Mouse (Mus musculus): ENCODE measurements around the gene Antxr2. TPM values are rescaled to one million over a fixed set of nuclear protein-coding genes. Genes with fewer than 3 reads are reported as not detected.

The Antxr2 gene
- 10 to 100 TPM; 67.4 to 77.1 TPM for total RNA-seq (2023)

DNA sequence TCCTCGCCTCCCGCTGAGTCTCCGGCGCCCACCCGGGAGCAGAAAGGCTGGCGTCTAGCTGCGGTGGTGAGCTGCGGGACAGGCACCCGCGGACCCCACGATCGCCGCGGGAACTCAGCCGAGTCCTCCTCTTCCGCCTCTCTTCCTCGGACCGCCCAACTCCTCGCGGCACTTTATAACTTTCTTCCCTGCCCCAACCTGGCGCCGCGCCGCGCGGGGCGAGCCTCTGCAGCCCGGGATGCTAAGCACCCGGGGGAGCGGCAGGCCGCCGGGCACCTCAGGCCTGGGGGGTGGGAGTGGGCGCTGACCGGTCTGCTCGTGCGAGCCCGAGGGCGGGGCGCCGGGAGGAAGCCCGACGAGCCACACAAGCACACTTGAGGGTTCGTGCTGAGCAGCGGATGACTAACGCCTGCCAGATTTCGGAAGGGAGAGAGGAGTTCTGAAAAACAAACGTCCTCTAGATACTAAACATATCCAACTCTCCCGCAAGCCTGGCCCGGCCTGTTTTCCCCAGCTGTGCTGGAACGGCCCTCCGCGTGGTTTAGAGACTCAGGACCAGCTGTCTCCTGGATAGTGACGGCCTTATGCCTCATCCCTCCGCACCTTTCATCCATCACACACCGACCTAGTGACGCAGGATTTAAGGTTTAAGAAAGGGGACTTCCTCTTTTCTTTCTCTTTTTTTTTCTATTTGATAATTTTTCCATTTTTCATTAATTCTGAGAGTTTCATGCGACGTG is at the start of gene Antxr2:
TSS of gene Antxr2 (minus strand) at position 142 of the 740 bp plus-strand sequence.

Other genes starting within 250 kb of the Antxr2 start
- gene Prdm8, start 136.2 kb upstream of the Antxr2 start, total RNA-seq (2023) = not detected
- not detected for gene Fgf5, start 223.1 kb upstream of the Antxr2 start, total RNA-seq (2023)